Mouse (Mus musculus): ENCODE results near the gene Bsn. TPM values are rescaled to one million over a fixed set of nuclear protein-coding genes. Genes with fewer than 3 reads are reported as not detected.

Gene Bsn
- polyA plus RNA-seq, 1 experiment from 2014 or later = 4.7 TPM

DNA sequence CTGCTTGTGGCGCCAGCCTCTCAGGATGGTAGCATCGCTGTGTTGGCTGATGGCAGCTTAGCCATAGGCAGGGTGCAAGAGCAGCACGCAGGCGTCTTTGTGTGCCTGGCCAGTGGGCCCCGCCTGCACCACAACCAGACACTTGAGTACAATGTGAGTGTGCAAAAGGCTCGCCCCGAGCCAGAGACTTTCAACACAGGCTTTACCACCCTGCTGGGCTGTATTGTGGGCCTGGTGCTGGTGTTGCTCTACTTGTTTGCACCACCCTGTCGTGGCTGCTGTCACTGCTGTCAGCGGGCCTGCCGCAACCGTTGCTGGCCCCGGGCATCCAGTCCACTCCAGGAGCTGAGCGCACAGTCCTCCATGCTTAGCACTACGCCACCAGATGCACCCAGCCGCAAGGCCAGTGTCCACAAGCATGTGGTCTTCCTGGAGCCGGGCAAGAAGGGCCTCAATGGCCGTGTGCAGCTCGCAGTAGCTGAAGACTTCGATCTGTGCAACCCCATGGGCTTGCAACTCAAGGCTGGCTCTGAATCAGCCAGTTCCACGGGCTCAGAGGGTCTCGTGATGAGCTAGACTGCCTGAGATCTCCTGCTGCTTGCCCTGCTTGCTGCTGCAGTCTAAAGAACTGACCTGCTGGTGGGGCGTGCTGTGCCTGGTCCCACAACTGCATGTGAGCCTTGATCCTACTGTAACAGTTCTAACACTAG lies 135.7 kb downstream of the Bsn start:
- WGBS = 93% methylated on average over 22 of the region's 22 CpGs
- Histone ChIP-seq H3K27ac (no peak overlapping the region), H3K4me3 (no peak overlapping the region), H3K9ac (no peak overlapping the region), H3K4me2 (no peak overlapping the region), H3K4me1 (peaks cover 17% of the 10 kb centered on the region), H3K27me3 (no peaks in the 10 kb centered on the region), H3K9me3 (replicated peaks) (no peaks in the 10 kb centered on the region), H3K36me3 (ENCODE audit: poor library complexity, severe bottlenecking) (peaks cover 78% of the 10 kb centered on the region)
- no peak for ATAC-seq

- no peaks in the 10 kb centered on the region for H3K9me3 ChIP-seq (replicated peaks)
- 95% methylated on average over 15 of the region's 15 CpGs for WGBS
- no peak overlapping the region for H3K4me3 ChIP-seq
- H3K27me3 ChIP-seq = no peaks in the 10 kb centered on the region
- no peak overlapping the region for H3K9ac ChIP-seq
- H3K4me2 ChIP-seq = no peak overlapping the region
- H3K27ac ChIP-seq = no peak overlapping the region
- peaks cover 18% of the 10 kb centered on the region for H3K4me1 ChIP-seq
- no peak for ATAC-seq
- peaks cover 71% of the 10 kb centered on the region for H3K36me3 ChIP-seq (ENCODE audit: poor library complexity, severe bottlenecking)
Observed at GRCm38 (mm10) chr9:108053665-108054225, 136.4 kb downstream of the Bsn start.

DNA sequence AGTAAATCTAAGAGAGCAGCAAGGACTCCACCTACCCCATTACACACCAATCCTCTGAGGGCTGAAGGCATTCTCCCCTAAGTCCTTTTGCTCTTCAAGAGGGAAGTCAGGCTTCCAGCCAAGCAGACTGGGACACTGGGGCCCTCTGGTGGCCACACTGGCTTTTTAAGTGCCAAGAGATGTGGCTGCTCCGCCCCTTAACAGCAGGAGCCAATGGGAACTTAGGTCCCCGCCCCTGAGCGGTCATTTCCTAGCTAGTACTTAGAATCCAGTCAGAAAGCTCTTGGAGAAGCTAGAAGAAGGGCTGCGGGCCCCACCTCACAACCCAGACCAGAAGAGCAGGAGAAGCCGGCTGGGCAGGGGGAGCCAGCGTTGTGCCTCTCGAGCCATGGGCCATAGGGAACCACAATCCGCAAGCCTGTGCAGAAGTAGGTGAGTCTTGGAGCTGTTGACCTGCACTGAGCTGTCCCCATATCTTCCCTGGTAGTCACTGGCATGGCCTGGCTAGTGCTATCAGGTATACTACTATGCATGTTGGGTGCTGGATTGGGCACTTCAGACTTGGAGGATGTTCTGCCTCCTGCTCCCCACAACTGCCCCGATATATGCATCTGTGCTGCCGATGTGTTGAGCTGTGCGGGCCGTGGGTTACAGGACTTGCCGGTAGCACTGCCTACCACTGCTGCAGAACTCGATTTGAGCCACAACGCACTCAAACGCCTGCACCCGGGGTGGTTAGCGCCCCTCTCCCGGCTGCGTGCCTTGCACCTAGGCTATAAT lies 137.1 kb downstream of the Bsn start, which contains the start of gene Amigo3:
Gene Amigo3, plus strand, starts transcription at position 275 of the 780 bp plus-strand sequence.
- WGBS = 59% methylated on average over 20 of the region's 20 CpGs
- Histone ChIP-seq H3K27me3 (no peaks in the 10 kb centered on the region), H3K9ac (no peak within 1 kb of the TSS)

DNA sequence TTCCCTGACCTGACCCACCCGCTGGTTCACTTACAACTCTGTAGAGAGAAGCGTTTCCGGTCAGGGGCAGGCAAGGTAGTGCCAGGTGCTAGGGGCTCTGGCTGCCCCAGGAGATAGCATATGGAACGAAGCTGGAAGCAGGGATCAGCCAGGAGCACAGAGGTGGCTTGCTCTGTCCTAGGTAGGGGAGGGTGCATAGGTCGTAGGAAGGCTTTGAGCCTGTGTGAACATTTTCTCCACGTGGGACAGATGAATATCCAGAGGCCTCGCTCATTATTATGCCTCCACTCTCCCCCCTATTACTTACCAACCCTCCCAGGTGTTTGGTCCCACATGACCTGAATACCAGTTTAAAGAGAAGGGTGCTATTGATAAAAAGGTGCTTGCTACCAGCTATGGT lies 137.8 kb downstream of the Bsn start:
- Histone ChIP-seq H3K9ac (no peak overlapping the region), H3K4me2 (no peak overlapping the region), H3K27me3 (no peaks in the 10 kb centered on the region), H3K4me3 (no peak overlapping the region), H3K4me1 (peaks cover 30% of the 10 kb centered on the region), H3K36me3 (ENCODE audit: poor library complexity, severe bottlenecking) (peaks cover 61% of the 10 kb centered on the region), H3K27ac (no peak overlapping the region), H3K9me3 (replicated peaks) (no peaks in the 10 kb centered on the region)
- no peak for ATAC-seq
- 75% methylated on average over 7 of the region's 7 CpGs for WGBS

More for the DNA sequence above, 137.1 kb downstream of the Bsn start, which contains the start of gene Amigo3:
- Histone ChIP-seq H3K4me2 (peak within 1 kb of the TSS; percentile 49), H3K27ac (no peak within 1 kb of the TSS; the same call in 1 of the 2 replicates), H3K4me1 (peaks cover 24% of the 10 kb centered on the region), H3K36me3 (ENCODE audit: poor library complexity, severe bottlenecking) (peaks cover 64% of the 10 kb centered on the region), H3K4me3 (0 out of 2 replicates have a peak within 1 kb of the TSS, but pooled peaks have one; percentile 7), H3K9me3 (replicated peaks) (no peaks in the 10 kb centered on the region)
- ATAC-seq = peak; percentile 25; the same call in 1 of the 2 replicates

DNA sequence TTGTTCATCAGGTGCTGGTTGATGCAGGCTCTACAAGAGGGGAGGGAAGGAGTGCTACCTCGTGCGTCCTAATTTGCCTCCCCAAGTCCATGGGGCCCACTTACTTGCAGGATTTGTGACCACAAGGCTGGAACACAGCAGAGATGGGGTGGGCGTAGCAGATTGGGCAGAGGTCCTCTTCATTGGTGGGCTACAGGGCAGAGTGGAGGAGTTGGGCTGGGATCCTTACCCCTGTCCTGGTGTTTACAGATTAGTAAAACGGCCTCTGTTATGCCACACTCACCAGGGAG lies 138.3 kb downstream of the Bsn start:
- Histone ChIP-seq H3K4me3 (no peak overlapping the region), H3K27ac (no peak overlapping the region), H3K4me1 (peaks cover 30% of the 10 kb centered on the region), H3K9me3 (replicated peaks) (no peaks in the 10 kb centered on the region), H3K9ac (no peak overlapping the region), H3K36me3 (ENCODE audit: poor library complexity, severe bottlenecking) (peaks cover 61% of the 10 kb centered on the region), H3K27me3 (no peaks in the 10 kb centered on the region), H3K4me2 (no peak overlapping the region)
- WGBS = 83% methylated on average over 4 of the region's 4 CpGs
- no peak for ATAC-seq

DNA sequence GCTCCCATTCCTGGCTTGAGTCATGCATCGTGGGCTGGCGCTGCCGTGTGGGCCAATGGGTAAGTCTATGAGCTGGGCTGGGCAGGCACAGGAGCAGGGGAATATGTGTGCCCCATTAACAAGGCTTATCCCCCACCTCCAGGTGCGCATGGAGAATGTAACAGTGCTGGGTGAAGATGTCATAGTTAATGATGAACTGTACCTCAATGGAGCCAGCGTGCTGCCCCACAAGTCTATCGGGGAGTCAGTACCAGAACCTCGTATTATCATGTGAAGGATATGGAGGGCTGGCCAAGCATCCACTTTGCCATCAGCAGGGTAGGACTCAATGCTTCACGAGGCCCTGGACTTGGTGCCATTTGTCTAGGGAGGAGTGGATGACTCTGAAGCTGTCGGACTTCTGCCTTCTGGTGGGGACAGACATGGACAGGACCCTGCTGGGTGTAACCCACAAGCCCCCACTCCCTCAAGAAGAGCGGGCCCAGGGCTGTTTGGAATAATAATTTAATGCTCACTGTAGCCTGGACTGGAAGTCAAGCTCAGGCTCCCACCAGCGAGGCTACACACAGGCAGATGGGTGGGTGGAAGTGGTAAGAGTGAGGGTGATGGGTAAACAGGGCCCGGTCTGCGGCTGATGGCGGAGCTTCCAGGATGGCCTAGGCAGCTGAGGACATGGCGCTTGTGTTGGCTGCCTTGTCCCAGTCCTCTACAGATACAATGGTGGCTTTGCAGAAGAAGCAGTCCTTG lies 138.8 kb downstream of the Bsn start:
- H3K27ac ChIP-seq = no peak overlapping the region
- no peak overlapping the region for H3K4me3 ChIP-seq
- H3K4me2 ChIP-seq = no peak overlapping the region
- 94% methylated on average over 15 of the region's 15 CpGs for WGBS
- H3K27me3 ChIP-seq = no peaks in the 10 kb centered on the region
- no peaks in the 10 kb centered on the region for H3K9me3 ChIP-seq (replicated peaks)
- H3K4me1 ChIP-seq = peaks cover 30% of the 10 kb centered on the region
- no peak overlapping the region for H3K9ac ChIP-seq
- H3K36me3 ChIP-seq (ENCODE audit: poor library complexity, severe bottlenecking) = peaks cover 61% of the 10 kb centered on the region
- no peak for ATAC-seq

DNA sequence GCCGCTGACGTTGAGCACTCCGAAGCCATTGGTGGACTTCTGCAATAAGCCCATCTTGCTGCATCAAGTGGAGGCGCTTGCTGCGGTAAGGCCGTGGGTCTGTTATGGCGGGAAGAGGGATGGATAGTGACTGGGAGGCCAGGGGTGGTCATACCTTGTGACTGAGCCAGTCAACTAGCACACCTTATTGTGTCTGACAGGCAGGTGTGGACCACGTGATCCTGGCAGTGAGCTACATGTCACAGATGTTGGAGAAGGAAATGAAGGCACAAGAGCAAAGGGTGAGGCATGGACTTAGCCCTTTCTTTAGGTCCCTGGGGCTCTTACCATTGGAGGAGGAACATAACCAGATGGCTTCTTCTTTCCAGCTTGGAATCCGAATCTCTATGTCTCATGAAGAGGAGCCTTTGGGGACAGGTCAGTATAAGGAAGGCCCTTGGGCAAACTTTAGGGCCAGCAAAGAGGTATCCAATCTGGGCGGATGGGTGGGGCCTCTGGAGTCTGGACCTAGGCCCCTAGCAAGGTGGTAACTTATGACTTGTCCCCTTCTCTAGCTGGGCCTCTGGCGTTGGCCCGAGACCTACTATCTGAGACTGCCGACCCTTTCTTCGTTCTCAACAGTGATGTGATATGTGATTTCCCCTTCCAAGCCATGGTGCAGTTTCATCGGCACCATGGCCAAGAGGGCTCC lies 140.5 kb downstream of the Bsn start:
- peak overlapping the region; percentile 51 for H3K27ac ChIP-seq
- WGBS = 45% methylated on average over 15 of the region's 15 CpGs
- peaks cover 61% of the 10 kb centered on the region for H3K36me3 ChIP-seq (ENCODE audit: poor library complexity, severe bottlenecking)
- ATAC-seq = peak; percentile 7
- peak overlapping the region; percentile 93 for H3K4me2 ChIP-seq
- H3K9me3 ChIP-seq (replicated peaks) = no peaks in the 10 kb centered on the region
- peak overlapping the region; percentile 79 for H3K9ac ChIP-seq
- no peaks in the 10 kb centered on the region for H3K27me3 ChIP-seq
- H3K4me3 ChIP-seq = peak overlapping the region; percentile 74
- H3K4me1 ChIP-seq = peaks cover 30% of the 10 kb centered on the region

DNA sequence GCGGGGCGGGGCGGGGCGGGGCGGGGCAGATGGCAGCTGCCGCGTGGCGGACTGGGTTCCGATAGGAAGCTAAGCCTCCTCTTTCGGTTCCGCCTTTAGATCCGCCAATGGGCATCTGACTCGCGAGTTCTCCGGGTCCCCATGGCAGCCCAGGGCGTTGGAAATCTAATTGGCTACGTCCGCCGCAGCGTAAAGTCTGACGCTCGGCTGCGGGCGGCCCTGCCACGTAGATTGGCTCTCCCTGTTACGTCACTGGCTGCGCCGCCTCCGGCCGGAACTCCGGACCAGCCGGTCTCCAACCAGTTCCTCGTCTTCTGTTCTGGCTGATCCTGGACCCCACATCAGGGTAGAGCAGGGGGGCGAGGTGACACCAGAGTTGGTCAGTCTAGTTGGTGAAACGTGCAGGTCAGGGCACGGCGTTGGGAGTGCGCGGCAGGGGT lies 141.1 kb downstream of the Bsn start, which contains the start of gene Gmppb:
Gene Gmppb, plus strand, starts transcription at position 227 of the 440 bp plus-strand sequence.
- H3K4me3 ChIP-seq = peak within 1 kb of the TSS; percentile 74
- peak within 1 kb of the TSS; percentile 61 for H3K27ac ChIP-seq
- under 1% methylated on average over 39 of the region's 39 CpGs for WGBS
- H3K9me3 ChIP-seq (replicated peaks) = no peaks in the 10 kb centered on the region
- H3K27me3 ChIP-seq = no peaks in the 10 kb centered on the region
- H3K4me2 ChIP-seq = peak within 1 kb of the TSS; percentile 93
- H3K36me3 ChIP-seq (ENCODE audit: poor library complexity, severe bottlenecking) = peaks cover 57% of the 10 kb centered on the region
- peak within 1 kb of the TSS; percentile 79 for H3K9ac ChIP-seq
- H3K4me1 ChIP-seq = peaks cover 30% of the 10 kb centered on the region
- peak; percentile 96 for ATAC-seq

GRCm38 (mm10) chr9:108048566-108048955 lies 141.6 kb downstream of the Bsn start:
- H3K9ac ChIP-seq = peak overlapping the region; percentile 79
- peak overlapping the region; percentile 74 for H3K4me3 ChIP-seq
- ATAC-seq = peak; percentile 52
- peaks cover 30% of the 10 kb centered on the region for H3K4me1 ChIP-seq
- peak overlapping the region; percentile 61 for H3K27ac ChIP-seq
- no peaks in the 10 kb centered on the region for H3K27me3 ChIP-seq
- H3K4me2 ChIP-seq = peak overlapping the region; percentile 93
- 1% methylated on average over 19 of the region's 19 CpGs for WGBS
- peaks cover 54% of the 10 kb centered on the region for H3K36me3 ChIP-seq (ENCODE audit: poor library complexity, severe bottlenecking)
- H3K9me3 ChIP-seq (replicated peaks) = no peaks in the 10 kb centered on the region

DNA sequence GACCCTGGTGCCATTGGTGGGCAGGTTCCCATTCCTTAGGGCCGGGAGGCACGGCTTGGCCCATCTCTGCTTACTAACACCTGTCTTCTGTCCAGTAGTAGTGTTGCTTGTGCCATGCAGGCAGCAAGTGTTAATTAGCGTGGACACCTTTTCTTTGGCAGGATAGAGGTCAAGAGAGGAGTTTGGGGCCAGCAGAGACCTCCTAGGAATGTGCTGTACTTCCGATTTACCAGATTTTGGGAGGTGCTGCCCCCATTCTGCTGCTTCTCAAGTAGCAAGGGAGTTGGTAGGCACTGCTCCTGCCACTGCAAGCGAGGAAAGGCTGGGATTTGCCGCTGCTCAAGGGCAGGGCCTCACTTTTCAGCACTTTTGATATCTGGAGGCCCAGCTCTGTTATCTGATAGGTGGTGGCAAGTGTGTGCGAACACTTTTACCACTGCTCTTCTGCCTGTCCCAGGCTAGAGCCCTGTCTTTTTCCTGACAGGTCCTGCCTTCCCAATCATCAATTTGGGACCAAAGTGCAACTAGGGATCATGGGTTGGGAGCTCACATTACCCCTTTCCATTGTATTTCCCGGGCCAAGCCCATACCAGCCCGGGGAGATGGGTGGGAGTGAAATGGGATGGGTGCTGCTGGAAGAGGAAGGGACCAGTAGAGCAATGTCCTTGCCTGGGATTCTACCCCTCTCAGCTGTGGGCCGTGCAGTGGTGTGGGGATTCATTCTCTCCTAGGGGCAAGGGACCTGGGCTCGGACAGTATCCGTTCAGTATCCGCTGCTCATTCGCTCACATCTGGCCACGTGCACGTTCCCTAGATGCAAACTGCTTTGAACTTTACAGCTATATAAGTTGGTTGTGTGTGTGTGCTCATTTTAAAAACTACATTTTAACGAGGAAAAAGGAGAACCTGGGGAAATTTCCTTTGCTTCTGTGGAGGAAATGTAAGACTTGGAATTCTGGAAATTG lies 142.3 kb downstream of the Bsn start:
- ATAC-seq = no peak
- H3K36me3 ChIP-seq (ENCODE audit: poor library complexity, severe bottlenecking) = peaks cover 60% of the 10 kb centered on the region
- peak overlapping the region; percentile 79 for H3K9ac ChIP-seq
- no peaks in the 10 kb centered on the region for H3K27me3 ChIP-seq
- H3K4me3 ChIP-seq = peak overlapping the region; percentile 74
- WGBS = 48% methylated on average over 17 of the region's 17 CpGs
- peaks cover 24% of the 10 kb centered on the region for H3K4me1 ChIP-seq
- peak overlapping the region; percentile 61 for H3K27ac ChIP-seq
- H3K4me2 ChIP-seq = peak overlapping the region; percentile 93
- no peaks in the 10 kb centered on the region for H3K9me3 ChIP-seq (replicated peaks)

Measured in forebrain, embryonic 13.5 days (tissue).